Mouse (Mus musculus): ENCODE measurements around the gene H2-M10.2. TPM values are rescaled to one million over a fixed set of nuclear protein-coding genes. Genes with fewer than 3 reads are reported as not detected.
"Not testable (repeated sequence)": the region's sequence is repeated elsewhere in the genome, so short reads cannot be mapped to it uniquely, and the experiment has no call there.

Gene H2-M10.2
- polyA plus RNA-seq, 1 experiment from 2014 or later, result not detected

GRCm38 (mm10) chr17:36308855-36309254 lies 22.6 kb upstream of the H2-M10.2 start:
- H3K27ac ChIP-seq; H3K4me3 ChIP-seq (replicated peaks; ENCODE audit: low read depth, low read length); ATAC-seq (replicated peaks; ENCODE audit: low FRiP score, low read depth); H3K27me3 ChIP-seq (ENCODE audit: insufficient read depth, low read length); H3K36me3 ChIP-seq (ENCODE audit: insufficient read depth, low read length); H3K4me1 ChIP-seq (replicated peaks; ENCODE audit: insufficient read depth, low read length); H3K9ac ChIP-seq (ENCODE audit: low read depth, low read length); H3K9me3 ChIP-seq (replicated peaks; ENCODE audit: low read length); H3K4me2 ChIP-seq (ENCODE audit: low read length): not testable (repeated sequence)
- TF ChIP-seq CTCF (IDR thresholded peaks at IDR 0.05; ENCODE audit: low read depth), result peak; percentile 82
- 3% methylated on average over 3 of the region's 3 CpGs for WGBS
- DNase-seq (ENCODE audit: low spot score), result peak; percentile 82

- no peak overlapping the region for H3K9ac ChIP-seq (ENCODE audit: low read depth, low read length)
- no peaks in the 10 kb centered on the region for H3K27me3 ChIP-seq (ENCODE audit: insufficient read depth, low read length)
- ATAC-seq (replicated peaks; ENCODE audit: low FRiP score, low read depth) (no peak), DNase-seq (ENCODE audit: low spot score) (no peak)
- H3K9me3 ChIP-seq (replicated peaks; ENCODE audit: low read length), result 0 out of 2 replicates have a peak, but pooled peaks cover 4% of the 10 kb centered on the region
- no peak overlapping the region for H3K4me2 ChIP-seq (ENCODE audit: low read length)
- peaks cover 14% of the 10 kb centered on the region; the same call in 1 of the 2 replicates for H3K36me3 ChIP-seq (ENCODE audit: insufficient read depth, low read length)
- WGBS, result 85% methylated on average over 4 of the region's 4 CpGs
- no peak overlapping the region for H3K27ac ChIP-seq
- H3K4me1 ChIP-seq (replicated peaks; ENCODE audit: insufficient read depth, low read length), result no peaks in the 10 kb centered on the region
- TF ChIP-seq CTCF (IDR thresholded peaks at IDR 0.05; ENCODE audit: low read depth), result no peak
- no peak overlapping the region for H3K4me3 ChIP-seq (replicated peaks; ENCODE audit: low read depth, low read length)
Measured at GRCm38 (mm10) chr17:36281521-36282245, 4.6 kb downstream of the H2-M10.2 start.

GRCm38 (mm10) chr17:36274776-36275175 lies 11.5 kb downstream of the H2-M10.2 start:
- ATAC-seq (replicated peaks; ENCODE audit: low FRiP score, low read depth), result no peak
- Histone ChIP-seq H3K27me3 (ENCODE audit: insufficient read depth, low read length) (no peaks in the 10 kb centered on the region), H3K9ac (ENCODE audit: low read depth, low read length) (no peak overlapping the region), H3K4me2 (ENCODE audit: low read length) (no peak overlapping the region), H3K4me3 (replicated peaks; ENCODE audit: low read depth, low read length) (no peak overlapping the region), H3K36me3 (ENCODE audit: insufficient read depth, low read length) (0 out of 2 replicates have a peak, but pooled peaks cover 2% of the 10 kb centered on the region), H3K4me1 (replicated peaks; ENCODE audit: insufficient read depth, low read length) (peaks cover 14% of the 10 kb centered on the region), H3K9me3 (replicated peaks; ENCODE audit: low read length) (no peaks in the 10 kb centered on the region), H3K27ac (no peak overlapping the region)
- TF ChIP-seq CTCF (IDR thresholded peaks at IDR 0.05; ENCODE audit: low read depth), result no peak
- no peak for DNase-seq (ENCODE audit: low spot score)
- WGBS, result 91% methylated on average over 4 of the region's 4 CpGs

GRCm38 (mm10) chr17:36273796-36274195 lies 12.5 kb downstream of the H2-M10.2 start:
- Histone ChIP-seq H3K4me1 (replicated peaks; ENCODE audit: insufficient read depth, low read length) (peaks cover 14% of the 10 kb centered on the region), H3K9me3 (replicated peaks; ENCODE audit: low read length) (no peaks in the 10 kb centered on the region), H3K36me3 (ENCODE audit: insufficient read depth, low read length) (0 out of 2 replicates have a peak, but pooled peaks cover 2% of the 10 kb centered on the region), H3K27ac (no peak overlapping the region), H3K9ac (ENCODE audit: low read depth, low read length) (no peak overlapping the region), H3K4me3 (replicated peaks; ENCODE audit: low read depth, low read length) (no peak overlapping the region), H3K4me2 (ENCODE audit: low read length) (no peak overlapping the region), H3K27me3 (ENCODE audit: insufficient read depth, low read length) (no peaks in the 10 kb centered on the region)
- ATAC-seq (replicated peaks; ENCODE audit: low FRiP score, low read depth) (no peak), DNase-seq (ENCODE audit: low spot score) (no peak)
- no peak for TF ChIP-seq CTCF (IDR thresholded peaks at IDR 0.05; ENCODE audit: low read depth)
- WGBS, result 86% methylated on average over 4 of the region's 4 CpGs

- H3K9ac ChIP-seq (ENCODE audit: low read depth, low read length), result peak overlapping the region; percentile 94; the same call in 1 of the 2 replicates
- H3K9me3 ChIP-seq (replicated peaks; ENCODE audit: low read length), result no peaks in the 10 kb centered on the region
- H3K27me3 ChIP-seq (ENCODE audit: insufficient read depth, low read length), result no peaks in the 10 kb centered on the region
- H3K27ac ChIP-seq, result no peak overlapping the region
- ATAC-seq (replicated peaks; ENCODE audit: low FRiP score, low read depth), result no peak
- no peak for DNase-seq (ENCODE audit: low spot score)
- 70% methylated on average over 9 of the region's 9 CpGs for WGBS
- H3K36me3 ChIP-seq (ENCODE audit: insufficient read depth, low read length), result 0 out of 2 replicates have a peak, but pooled peaks cover under 1% of the 10 kb centered on the region
- H3K4me2 ChIP-seq (ENCODE audit: low read length), result peak overlapping the region; percentile 80
- no peak for TF ChIP-seq CTCF (IDR thresholded peaks at IDR 0.05; ENCODE audit: low read depth)
- H3K4me1 ChIP-seq (replicated peaks; ENCODE audit: insufficient read depth, low read length), result peaks cover 14% of the 10 kb centered on the region
- peak overlapping the region; percentile 97 for H3K4me3 ChIP-seq (replicated peaks; ENCODE audit: low read depth, low read length)
Measured at GRCm38 (mm10) chr17:36272643-36273366, 13.5 kb downstream of the H2-M10.2 start.

- Histone ChIP-seq H3K27ac (peak within 1 kb of the TSS; percentile 93), H3K9ac (ENCODE audit: low read depth, low read length) (peak within 1 kb of the TSS; percentile 94), H3K4me2 (ENCODE audit: low read length) (peak within 1 kb of the TSS; percentile 80), H3K4me3 (replicated peaks; ENCODE audit: low read depth, low read length) (peak within 1 kb of the TSS; percentile 97), H3K9me3 (replicated peaks; ENCODE audit: low read length) (no peaks in the 10 kb centered on the region), H3K36me3 (ENCODE audit: insufficient read depth, low read length) (peaks cover 9% of the 10 kb centered on the region), H3K27me3 (ENCODE audit: insufficient read depth, low read length) (no peaks in the 10 kb centered on the region), H3K4me1 (replicated peaks; ENCODE audit: insufficient read depth, low read length) (peaks cover 14% of the 10 kb centered on the region)
- ATAC-seq (replicated peaks; ENCODE audit: low FRiP score, low read depth), result peak; percentile 83
- TF ChIP-seq CTCF (IDR thresholded peaks at IDR 0.05; ENCODE audit: low read depth), result no peak
- under 1% methylated on average over 43 of the region's 43 CpGs for WGBS
- peak; percentile 82 for DNase-seq (ENCODE audit: low spot score)
Measured at GRCm38 (mm10) chr17:36271586-36272256, 14.6 kb downstream of the H2-M10.2 start, which contains the start of gene Trim39. Gene Trim39 (minus strand): TSS chr17:36272247.

Measured in kidney, postnatal 0 days (tissue).